Mouse (Mus musculus) lung, postnatal 14 days (tissue): ENCODE data around the gene AI854703.
A peak's percentile ranks its signal among the peaks of the same experiment; 100 is the strongest.

Experiments
- DNase-seq: peaks from one replicate; pipeline ENCODE4 v3.0.0; 2021

Gene AI854703

DNA sequence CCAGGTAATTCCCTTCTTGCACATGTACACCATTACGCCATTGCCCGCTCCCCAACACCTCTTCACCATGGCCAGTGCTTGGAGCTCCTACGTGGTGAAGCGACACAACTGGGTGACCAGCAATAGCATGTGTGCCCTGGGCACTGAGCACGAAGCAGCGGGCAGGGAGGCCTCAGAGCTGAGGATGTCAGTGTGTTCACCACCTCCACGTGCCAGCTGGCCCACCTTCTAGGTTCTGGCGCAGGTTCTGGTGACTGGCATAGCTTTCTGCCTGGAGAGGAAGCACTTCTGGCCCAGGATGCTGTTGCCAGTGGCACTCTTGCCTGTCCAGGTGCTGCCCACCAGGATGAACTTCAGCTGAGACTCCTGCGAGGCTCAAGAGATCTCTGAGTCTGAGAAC, 38.9 kb downstream of the AI854703 start:
- DNase-seq, result no peak

DNA sequence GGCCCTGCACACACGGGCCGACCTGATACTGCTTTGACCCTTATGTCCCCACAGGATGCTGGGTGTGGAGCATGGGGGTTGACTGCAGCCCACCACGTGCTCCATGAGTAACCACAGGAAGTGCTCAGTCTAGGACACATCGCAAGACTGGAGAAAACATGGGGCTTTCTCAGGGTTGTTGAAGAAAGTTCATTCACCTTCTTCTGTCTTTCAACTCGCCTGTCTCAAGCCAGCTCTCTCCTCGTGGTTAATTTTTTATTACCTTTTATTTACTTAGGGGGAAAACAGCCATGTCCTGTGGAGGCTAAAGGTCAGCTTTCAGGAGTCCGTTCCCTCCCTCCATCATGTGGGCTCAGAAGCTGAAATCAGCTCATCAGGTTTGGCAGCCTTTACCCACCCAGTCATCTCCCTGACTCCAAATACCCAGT, 39.6 kb downstream of the AI854703 start:
- no peak for DNase-seq

DNA sequence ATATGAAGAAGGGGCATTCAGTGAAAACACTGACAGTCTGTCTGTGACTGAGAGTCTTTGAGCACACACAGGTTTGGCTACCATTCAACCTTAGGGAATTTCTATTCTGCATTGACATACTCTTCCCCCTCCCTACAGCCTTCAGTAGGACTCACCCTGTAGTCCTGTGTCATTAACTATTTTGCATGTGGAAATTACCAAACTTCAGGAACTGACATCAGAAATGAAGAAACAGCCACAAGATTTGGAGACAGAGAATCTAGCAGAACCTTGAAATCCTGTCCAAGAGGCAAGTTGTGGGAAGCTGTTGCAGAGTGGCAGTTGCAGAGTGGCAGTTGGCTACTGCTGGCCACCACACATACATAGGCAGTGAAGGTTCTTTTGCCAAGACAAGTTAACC, 41.5 kb downstream of the AI854703 start:
- no peak for DNase-seq

DNA sequence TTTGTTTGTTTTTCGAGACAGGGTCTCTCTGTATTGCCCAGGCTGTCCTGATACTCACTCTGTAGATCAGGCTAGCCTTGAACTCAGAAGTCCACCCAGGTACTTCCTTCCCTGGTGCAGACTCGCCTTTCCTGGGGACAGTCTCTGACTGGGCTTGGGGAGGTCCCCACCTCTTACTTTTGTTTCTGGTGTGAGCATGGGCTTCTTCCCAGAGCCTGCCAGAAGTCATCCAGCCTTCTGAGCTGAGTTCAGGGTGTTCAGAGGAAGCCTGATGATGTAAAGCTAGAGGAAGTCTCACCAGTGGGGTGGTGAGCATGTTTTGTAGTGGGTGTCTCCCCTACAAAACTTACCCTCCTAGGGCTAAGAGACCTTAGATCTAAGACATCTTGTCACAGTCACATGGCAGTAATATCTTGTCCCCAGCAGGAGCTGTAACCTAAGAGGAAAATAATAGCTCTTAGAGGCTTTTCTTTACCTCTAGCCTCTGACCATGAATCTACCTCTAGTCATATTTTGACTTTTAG, 42.9 kb downstream of the AI854703 start:
- no peak for DNase-seq

DNA sequence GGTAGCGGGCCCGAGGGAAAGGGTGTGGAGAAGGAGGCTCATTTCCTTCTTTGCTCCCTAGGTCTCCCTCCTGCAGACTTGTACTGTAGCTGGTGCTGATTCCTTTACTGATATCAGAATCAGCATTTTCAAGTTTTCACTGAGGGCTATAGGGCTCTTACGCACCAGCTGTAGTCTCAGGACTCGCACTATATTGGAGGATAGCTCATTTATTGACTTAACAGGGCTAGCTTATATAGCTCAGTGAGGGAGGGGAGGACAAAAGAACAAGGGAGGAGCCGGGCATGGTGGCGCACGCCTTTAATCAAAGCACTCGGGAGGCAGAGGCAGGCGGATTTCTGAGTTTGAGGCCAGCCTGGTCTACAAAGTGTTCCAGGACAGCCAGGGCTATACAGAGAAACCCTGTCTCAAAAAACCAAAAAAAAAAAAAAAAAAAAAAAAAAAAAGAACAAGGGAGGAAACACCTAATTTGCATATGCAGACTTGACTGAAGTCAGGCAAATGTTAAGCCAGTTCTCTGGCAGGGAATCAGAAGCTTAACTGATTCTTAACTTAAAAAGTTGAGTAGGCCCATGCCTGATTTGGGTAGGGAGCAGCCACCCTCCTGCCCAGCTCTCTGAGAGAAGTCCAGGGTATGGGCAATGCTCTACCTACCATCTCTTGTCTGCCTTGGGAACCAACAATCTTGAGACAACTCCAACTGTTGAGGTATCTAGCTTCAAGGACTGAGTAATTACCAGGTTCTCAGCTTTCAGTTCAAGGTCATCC, 47.9 kb downstream of the AI854703 start:
- DNase-seq, result no peak

DNA sequence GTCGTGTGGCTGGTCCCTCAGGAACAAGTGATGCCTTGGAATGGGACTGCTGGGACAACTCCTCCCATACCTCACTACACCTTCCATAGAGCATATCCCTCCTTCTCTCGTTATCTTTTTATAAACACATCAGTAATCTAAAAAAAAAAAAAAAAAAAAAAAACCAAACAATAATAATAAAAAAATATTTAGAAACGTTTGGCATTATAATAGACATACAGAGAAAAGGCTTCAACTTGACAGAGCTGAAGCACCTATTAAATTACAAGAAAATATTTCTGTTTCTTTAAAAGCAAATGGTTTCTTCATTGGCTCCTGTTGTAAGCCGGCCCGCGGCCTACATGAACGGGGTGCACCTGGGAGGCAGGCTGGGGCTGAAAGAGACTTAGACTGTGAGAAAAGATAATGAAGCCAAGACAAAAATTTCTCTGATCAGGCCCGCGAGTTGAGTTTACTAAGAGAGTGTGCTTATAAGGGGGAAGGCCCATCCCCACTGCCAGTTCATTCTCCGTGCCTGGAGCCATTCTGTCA, 48.9 kb downstream of the AI854703 start:
- no peak for DNase-seq

DNA sequence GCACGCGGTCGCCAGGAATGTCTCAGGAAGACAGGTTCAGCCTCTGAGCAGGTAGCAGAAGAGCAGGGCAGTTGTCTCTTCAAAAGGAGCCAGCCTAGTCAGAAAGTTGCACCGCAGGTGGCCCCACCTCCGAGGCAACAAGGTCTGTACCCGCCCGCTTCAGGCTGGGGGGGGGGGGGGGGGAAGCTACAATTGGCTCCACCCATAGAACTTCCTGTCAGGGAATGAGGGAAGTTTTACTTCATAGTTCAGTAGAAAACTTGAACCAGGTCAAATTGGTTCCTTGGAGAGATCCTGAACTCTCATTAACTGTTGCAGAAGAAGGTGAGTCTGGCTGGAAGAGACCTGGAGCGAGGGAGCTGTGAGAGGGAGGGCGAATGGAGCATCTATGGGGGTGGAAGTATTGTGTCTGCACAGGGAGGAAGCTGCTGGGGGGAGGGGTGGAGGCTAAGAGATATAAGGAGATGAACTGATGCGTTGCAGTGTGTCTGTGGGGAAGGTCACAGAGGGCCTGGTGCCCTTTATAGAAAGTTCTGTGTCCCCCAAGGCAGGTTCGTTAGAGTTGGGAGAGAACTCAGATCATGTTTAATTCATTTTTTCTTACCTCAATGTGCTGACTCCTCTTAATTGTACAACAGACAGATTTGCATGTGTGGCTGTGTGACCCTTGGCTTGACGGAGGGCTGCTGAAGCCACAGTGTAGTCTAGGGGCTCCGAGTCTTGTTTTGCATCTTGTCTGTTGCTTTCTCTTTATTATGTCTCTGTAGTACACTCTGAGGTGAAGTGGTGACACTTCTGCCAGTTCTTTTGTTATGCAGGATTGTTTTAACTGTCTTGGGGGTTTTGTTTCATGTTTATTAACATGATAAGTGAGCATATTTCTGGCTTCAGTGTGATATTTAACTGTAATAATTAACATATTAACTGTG, 49.6 kb downstream of the AI854703 start, which contains the start of gene Gimap9:
TSS of gene Gimap9 (plus strand) at position 199 of the 929 bp plus-strand sequence.
- peak; percentile 59 for DNase-seq

DNA sequence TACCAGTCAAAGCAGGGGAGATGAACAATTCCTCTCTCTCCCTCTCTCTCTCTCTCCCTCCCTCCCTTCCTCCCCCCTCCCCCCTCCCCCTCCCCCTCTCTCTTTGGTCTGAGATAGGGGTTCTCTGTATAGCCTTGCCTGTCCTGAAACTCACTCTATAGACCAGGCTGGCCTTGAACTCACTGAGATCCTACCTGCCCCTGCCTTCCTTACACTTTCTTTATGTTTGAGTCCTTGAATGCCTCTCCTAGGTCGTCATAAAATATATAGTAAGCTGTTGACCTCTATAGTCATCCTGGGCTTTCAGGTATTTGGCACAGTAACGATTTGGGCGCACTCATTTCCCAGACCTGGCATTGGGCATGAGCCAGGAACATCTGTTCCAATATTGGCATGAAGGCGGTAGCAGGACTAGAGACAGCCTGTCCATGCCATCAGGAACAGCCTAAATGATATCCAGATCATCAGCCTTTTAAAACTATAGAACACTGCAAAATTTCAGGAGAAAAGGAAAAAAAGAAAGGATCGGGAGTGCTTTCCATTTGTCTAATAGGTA, 50.4 kb downstream of the AI854703 start:
- DNase-seq, result no peak

DNA sequence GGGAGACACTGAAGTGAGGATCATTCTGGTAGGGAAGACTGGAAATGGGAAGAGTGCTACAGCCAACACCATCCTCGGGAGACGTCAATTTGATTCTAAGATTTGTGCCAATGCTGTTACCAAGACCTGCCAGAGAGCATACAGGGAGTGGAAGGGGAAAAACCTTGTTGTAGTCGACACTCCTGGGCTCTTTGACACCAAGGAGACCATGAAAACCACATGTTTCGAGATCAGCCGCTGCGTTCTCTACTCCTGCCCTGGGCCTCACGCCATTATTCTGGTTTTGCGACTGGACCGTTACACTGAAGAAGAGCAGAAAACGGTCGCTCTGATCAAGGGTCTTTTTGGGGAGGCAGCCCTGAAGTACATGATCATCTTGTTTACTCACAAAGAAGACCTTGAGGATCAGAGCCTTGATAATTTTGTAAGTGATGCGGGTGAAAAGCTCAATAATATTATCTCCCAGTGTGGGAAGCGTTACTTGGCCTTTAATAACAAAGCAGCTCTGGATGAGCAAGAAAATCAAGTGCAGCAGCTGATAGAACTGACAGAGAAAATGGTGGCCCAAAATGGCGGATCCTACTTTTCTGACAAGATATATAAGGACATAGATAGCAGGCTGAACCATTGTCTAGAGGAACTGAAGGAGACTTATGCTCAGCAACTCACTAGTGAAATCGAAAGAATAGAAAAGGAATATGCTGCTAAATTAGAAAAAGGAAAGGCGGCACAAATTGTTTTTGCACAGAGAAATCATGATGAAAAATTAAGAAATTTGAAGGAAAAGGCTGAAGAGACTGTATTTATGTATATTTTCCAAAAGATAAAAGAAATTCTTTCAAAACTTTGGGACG, 51.2 kb downstream of the AI854703 start:
- no peak for DNase-seq

DNA sequence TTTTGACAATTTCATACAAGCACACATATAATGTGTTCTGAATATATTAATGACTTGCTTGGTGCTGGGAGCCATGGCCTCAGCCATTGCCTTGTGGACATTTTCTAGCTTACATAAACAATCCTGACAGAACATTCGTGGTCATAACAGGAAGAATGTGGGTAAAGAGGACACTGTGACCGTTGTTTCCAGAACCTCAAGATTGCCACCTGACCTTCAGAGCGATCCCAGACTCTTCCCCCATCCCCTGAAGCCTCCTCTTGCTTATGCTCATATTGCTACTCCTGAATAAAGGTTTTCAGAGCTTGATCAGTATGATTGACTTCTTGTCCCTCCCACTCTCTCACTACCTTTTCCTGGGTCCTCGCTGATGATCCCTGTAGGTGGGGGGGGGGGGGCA, 51.8 kb downstream of the AI854703 start:
- DNase-seq, result no peak

DNA sequence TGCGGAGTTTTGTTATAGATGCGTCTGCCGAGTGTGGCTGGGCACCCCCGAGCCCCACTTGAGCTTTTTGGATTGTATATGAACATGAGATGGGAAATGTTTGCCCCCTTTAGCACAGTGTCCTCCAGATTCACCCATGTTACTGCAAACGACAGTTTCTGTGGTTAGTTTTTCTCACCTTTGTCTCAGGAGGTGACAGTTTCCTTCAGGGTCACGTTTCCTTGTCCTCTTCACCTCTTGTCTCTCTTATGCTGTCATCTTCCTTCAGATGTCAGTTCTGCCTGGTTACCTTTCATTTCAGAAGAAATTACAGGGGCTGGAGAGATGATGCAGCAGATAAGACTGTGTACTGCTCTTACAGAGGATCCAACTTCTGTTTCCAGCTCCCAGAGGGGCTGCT, 53.1 kb downstream of the AI854703 start:
- DNase-seq, result no peak

DNA sequence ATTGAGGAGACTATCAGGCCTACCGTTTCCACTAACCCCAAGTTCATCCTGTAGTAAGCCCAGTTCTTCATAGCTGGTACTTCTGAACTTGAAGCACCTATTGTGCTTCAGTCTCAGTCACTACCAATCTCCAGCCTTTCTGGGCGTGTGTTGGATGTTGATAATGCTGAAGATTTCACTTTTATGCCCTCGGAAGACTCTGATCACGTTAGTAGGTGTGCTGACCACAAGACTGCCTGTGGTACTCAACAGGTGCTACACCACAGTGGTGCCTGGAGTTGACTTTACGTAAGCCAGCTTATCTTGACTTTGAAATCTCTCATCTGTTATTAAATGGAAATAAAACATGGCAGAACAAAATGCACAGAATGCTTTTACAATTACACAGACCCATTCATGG, 53.9 kb downstream of the AI854703 start:
- DNase-seq, result no peak

DNA sequence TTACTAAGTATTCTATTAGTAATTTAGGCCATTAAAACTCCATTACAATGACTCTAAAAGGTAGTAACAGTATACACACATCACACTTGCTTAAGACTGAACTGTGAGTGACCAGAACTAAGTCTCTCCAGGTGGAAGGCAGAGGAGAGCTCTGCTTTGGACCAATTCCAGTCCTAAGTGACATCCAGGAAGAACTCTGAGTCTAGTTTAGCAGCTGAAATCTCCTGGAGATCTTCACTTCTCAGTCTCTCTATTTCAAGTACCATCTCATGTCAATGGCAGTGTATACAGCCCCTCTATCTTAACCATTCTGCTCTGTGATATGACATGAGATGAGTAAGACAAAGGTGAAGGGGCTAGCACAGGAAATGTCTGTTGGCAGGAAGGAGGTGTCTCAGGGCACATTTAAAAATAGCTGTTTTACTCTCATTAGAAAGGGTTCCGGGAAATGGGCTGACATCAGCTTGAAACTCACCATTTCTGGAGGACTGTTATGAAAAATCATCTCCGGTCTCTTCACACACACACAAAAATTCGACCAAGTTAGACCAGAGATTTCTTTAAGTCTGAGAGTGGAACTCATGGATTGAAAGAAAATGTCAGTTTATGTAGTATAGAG, 55.0 kb downstream of the AI854703 start:
- DNase-seq, result no peak

DNA sequence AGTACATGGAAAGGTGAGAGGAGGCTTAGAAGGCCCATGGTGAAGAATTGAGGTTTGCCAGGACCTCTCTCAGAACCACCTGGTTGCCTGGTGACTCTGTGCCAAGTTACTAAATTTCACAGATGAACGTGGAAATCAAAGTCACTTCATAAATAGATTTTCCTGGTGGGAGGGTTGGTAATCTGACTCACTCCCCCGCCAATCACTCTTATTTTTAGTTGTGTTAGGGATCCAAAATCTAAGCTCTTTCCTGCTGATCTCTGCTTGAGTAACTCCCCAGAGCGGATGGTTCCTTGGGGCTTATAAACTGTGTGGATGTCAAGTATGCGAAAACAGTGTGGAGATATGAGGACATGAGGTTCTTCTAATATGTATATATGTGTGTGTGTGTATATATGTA, 55.7 kb downstream of the AI854703 start:
- no peak for DNase-seq
